Mouse (Mus musculus) intestine, embryonic 16.5 days (tissue): Measurements from ENCODE around the gene Scgb2b26. TPM values are rescaled to one million over a fixed set of nuclear protein-coding genes. Genes with fewer than 3 reads are reported as not detected.
"Not testable (repeated sequence)": the region's sequence is repeated elsewhere in the genome, so short reads cannot be mapped to it uniquely, and the experiment has no call there.

Experiments used
- ATAC-seq: fragments of 200-750 bp; cut with Nextera tagmentation; 2 replicates; pipeline ENCODE4 v1.8.0; 2017; ENCODE audit warnings: moderate TSS enrichment, moderate library complexity
- H3K27ac ChIP-seq: fragments of 300-500 bp; sonication (generic); 2 replicates; pipeline ENCODE4 v1.5.1; 2014; ENCODE audit warnings: mild to moderate bottlenecking, low read length
- H3K27me3 ChIP-seq: fragments of 300-500 bp; sonication (generic); replicated peaks from 2 replicates; pipeline ENCODE4 v1.6.1; 2014; ENCODE audit warnings: low read length, control low read depth, mixed read lengths; ENCODE audit not compliant: control insufficient read depth, insufficient read depth
- H3K36me3 ChIP-seq: fragments of 300-500 bp; sonication (generic); 2 replicates; pipeline ENCODE4 v1.6.1; 2014; ENCODE audit warnings: low read length, control low read depth; ENCODE audit not compliant: control insufficient read depth, insufficient read depth
- H3K4me1 ChIP-seq: fragments of 300-500 bp; sonication (generic); 2 replicates; pipeline ENCODE4 v1.6.1; 2014; ENCODE audit warnings: low read length, control low read depth, mixed read lengths; ENCODE audit not compliant: control insufficient read depth, insufficient read depth
- H3K4me2 ChIP-seq: fragments of 300-500 bp; sonication (generic); 2 replicates; pipeline ENCODE4 v1.6.1; 2014; ENCODE audit warnings: low read depth, low read length, control low read depth
- H3K4me3 ChIP-seq: fragments of 300-500 bp; sonication (generic); 2 replicates; pipeline ENCODE4 v1.5.1; 2014; ENCODE audit warnings: mild to moderate bottlenecking, low read length
- H3K9ac ChIP-seq: fragments of 300-500 bp; sonication (generic); 2 replicates; pipeline ENCODE4 v1.6.1; 2014; ENCODE audit warnings: low read depth, low read length
- H3K9me3 ChIP-seq: fragments of 300-500 bp; sonication (generic); 2 replicates; pipeline ENCODE4 v1.6.1; 2016; ENCODE audit warnings: low read length, control low read depth; ENCODE audit not compliant: control insufficient read depth
- WGBS: fragments of 180-500 bp; shearing (Covaris S2); extraction: QIAGEN DNeasy Blood & Tissue Kit; methylation state at CpG from one replicate; pipeline ENCODE4 v1.1.7; 2014; 5-methylcytosine and 5-hydroxymethylcytosine counted together
- polyA plus RNA-seq: library from polyadenylated mRNA; unstranded; fragments of >200 nt; fragmentation: Nextera tagmentation; extraction: Ambion mirVana; gene quantifications from 2 replicates; pipeline ENCODE4 v1.2.1, GENCODE M21; 2015

Scgb2b26 gene
- polyA plus RNA-seq = not detected in 2 replicates

DNA sequence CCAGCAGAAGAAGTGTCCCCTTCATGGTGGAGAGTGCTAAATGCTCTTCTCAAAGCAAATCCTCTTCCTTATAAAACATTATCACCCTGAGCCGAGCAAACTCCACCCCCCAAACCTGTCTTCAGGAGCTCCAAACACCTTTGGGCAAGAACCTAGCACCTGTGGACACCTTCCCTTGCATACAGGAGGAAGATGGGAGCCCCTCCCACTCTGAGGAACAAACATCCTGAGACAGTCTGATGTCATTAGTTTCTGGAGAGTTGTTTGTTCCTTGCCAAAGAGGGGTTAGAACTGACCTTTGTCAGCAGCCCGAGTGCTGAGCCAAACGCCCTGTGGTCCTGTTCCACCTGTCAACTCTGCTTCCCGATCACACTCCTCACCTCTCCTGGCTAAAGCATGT is at the start of gene Scgb2b26:
Scgb2b26 (minus strand) TSS at position 101 of the 400 bp plus-strand sequence.
- Histone ChIP-seq H3K9ac (no peak within 1 kb of the TSS), H3K9me3 (no peaks in the 10 kb centered on the region), H3K4me1 (no peaks in the 10 kb centered on the region), H3K27ac (no peak within 1 kb of the TSS), H3K4me3 (no peak within 1 kb of the TSS), H3K27me3 (no peaks in the 10 kb centered on the region), H3K36me3 (no peaks in the 10 kb centered on the region), H3K4me2 (no peak within 1 kb of the TSS)
- no peak for ATAC-seq
- WGBS = 86% methylated on average over 4 of the region's 4 CpGs

DNA sequence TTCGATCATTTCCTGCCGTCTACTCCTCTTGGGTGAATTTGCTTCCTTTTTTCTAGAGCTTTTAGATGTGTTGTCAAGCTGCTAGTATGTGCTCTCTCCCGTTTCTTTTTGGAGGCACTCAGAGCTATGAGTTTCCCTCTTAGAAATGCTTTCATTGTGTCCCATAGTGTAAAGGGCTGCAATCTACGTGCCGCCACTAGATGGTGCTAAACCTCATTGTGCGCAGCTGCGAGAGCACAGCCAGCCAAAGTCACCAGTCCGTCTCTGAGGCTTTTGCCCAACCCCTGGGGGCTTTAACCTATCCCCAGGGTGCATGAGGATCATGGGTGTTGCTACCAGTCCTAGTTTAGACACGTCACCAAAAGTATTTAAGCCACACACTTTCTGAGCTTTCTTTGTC is 37.4 kb upstream of the Scgb2b26 start:
- not testable (repeated sequence) for ATAC-seq, H3K36me3 ChIP-seq, H3K4me1 ChIP-seq, H3K9me3 ChIP-seq, H3K4me2 ChIP-seq, H3K27ac ChIP-seq, H3K9ac ChIP-seq, H3K27me3 ChIP-seq, H3K4me3 ChIP-seq
- 25% methylated on average over 8 of the region's 9 CpGs for WGBS

GRCm38 (mm10) chr7:33902982-33903381 is 41.9 kb downstream of the Scgb2b26 start:
- no peaks in the 10 kb centered on the region for H3K27me3 ChIP-seq
- H3K4me1 ChIP-seq = no peaks in the 10 kb centered on the region
- ATAC-seq = no peak
- H3K27ac ChIP-seq = no peak overlapping the region
- H3K9me3 ChIP-seq = no peaks in the 10 kb centered on the region
- H3K36me3 ChIP-seq = no peaks in the 10 kb centered on the region
- H3K9ac ChIP-seq = no peak overlapping the region
- no peak overlapping the region for H3K4me2 ChIP-seq
- no peak overlapping the region for H3K4me3 ChIP-seq

- WGBS = 87% methylated on average over 2 of the region's 2 CpGs
- no peaks in the 10 kb centered on the region for H3K27me3 ChIP-seq
- no peaks in the 10 kb centered on the region for H3K9me3 ChIP-seq
- H3K27ac ChIP-seq = no peak overlapping the region
- no peaks in the 10 kb centered on the region for H3K36me3 ChIP-seq
- no peaks in the 10 kb centered on the region for H3K4me1 ChIP-seq
- no peak overlapping the region for H3K4me3 ChIP-seq
- H3K4me2 ChIP-seq = no peak overlapping the region
- ATAC-seq = no peak
- H3K9ac ChIP-seq = no peak overlapping the region
Measured at GRCm38 (mm10) chr7:33900803-33901202, 44.0 kb downstream of the Scgb2b26 start.

- Histone ChIP-seq H3K4me3 (no peak overlapping the region), H3K9me3 (no peaks in the 10 kb centered on the region), H3K4me2 (no peak overlapping the region), H3K9ac (no peak overlapping the region), H3K36me3 (no peaks in the 10 kb centered on the region), H3K4me1 (no peaks in the 10 kb centered on the region), H3K27me3 (no peaks in the 10 kb centered on the region), H3K27ac (no peak overlapping the region)
- WGBS = 61% methylated on average over 2 of the region's 2 CpGs
- ATAC-seq = no peak
Measured at GRCm38 (mm10) chr7:33900007-33900406, 44.8 kb downstream of the Scgb2b26 start.

Other genes with a start within 250 kb of the Scgb2b26 start
- gene Scgb2b24, start 205.7 kb downstream of the Scgb2b26 start, polyA plus RNA-seq = not detected in 2 replicates
- gene Scgb1b24, start 201.2 kb downstream of the Scgb2b26 start, polyA plus RNA-seq = not detected in 2 replicates
- not detected in 2 replicates for gene Scgb2b27, start 68.9 kb upstream of the Scgb2b26 start, polyA plus RNA-seq
- gene Scgb1b27, start 76.4 kb upstream of the Scgb2b26 start, polyA plus RNA-seq = not detected in 2 replicates
- not detected in 2 replicates for gene Scgb1b30, start 150.4 kb upstream of the Scgb2b26 start, polyA plus RNA-seq
- 3.2 and 3.4 TPM in 2 replicates for gene Wtip, start 188.2 kb upstream of the Scgb2b26 start, polyA plus RNA-seq
- 126 and 144 TPM in 2 replicates for gene Uba2, start 224.6 kb upstream of the Scgb2b26 start, polyA plus RNA-seq